Mouse (Mus musculus): ENCODE measurements around the gene Myh6.

Myh6 gene

GRCm38 (mm10) chr14:54897445-54897844 lies 69.3 kb downstream of the Myh6 start:
- in situ Hi-C loops (cut with MboI; ENCODE audit: unreplicated experiment in 2 of 2) = loop anchor here (10.0 kb wide), 2 partner anchors 117 to 197 kb away; partner anchors contain the start of genes Ngdn (in 1 of the 2), Thtpa (in 1 of the 2) and Zfhx2 (in 1 of the 2)

GRCm38 (mm10) chr14:54894296-54895151 lies 72.2 kb downstream of the Myh6 start:
- in situ Hi-C loops (cut with MboI; ENCODE audit: unreplicated experiment in 2 of 2) = loop anchor here (10.0 kb wide), 2 partner anchors 120 to 200 kb away; partner anchors contain the start of genes Ngdn (in 1 of the 2), Thtpa (in 1 of the 2) and Zfhx2 (in 1 of the 2)

- in situ Hi-C loops (cut with MboI; ENCODE audit: unreplicated experiment in 2 of 2) = loop anchor here (10.0 kb wide), 2 partner anchors 121 to 201 kb away; partner anchors contain the start of genes Ngdn (in 1 of the 2), Thtpa (in 1 of the 2) and Zfhx2 (in 1 of the 2)
These were observed 73.0 kb downstream of the Myh6 start for GRCm38 (mm10) chr14:54893651-54894181.

- in situ Hi-C loops (cut with MboI; ENCODE audit: unreplicated experiment in 2 of 2) = loop anchor here (10.0 kb wide), 2 partner anchors 123 to 203 kb away; partner anchors contain the start of genes Ngdn (in 1 of the 2), Thtpa (in 1 of the 2) and Zfhx2 (in 1 of the 2)
These were observed 74.5 kb downstream of the Myh6 start, which contains the start of gene Pabpn1 for GRCm38 (mm10) chr14:54892200-54892599. Gene Pabpn1 (plus strand): TSS chr14:54892500.
